Mouse (Mus musculus): ENCODE measurements around the gene Olfr459. TPM values are rescaled to one million over a fixed set of nuclear protein-coding genes. Genes with fewer than 3 reads are reported as not detected.

Olfr459 gene
- total RNA-seq (2023): not detected

DNA sequence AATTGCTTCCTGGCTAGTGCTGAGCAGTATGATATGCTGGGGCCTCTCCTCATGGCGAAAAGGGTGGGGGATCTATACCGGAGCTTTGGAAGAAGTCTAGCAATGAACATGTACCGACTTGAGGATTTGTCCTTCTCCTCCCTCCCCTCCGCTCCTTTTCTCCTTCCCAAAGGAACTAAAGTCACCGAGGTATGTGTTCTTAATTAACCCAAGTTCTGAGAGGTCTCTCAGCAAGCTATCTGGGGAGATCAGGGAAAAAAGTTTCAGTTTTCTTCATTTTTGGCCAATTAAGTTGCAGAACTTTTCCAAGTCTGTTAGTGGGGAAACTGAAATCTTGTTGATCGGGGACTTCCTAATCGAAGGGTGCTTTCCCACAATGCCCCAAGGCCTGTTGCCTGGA lies at the start of gene Olfr459:
Gene Olfr459, minus strand, starts transcription at position 101 of the 400 bp plus-strand sequence.

Other genes with a start within 250 kb of the Olfr459 start
- under 1 TPM in 1 of 2 experiments, not detected in 1; 0.22 TPM for gene Ephb6, start 169.7 kb downstream of the Olfr459 start, total RNA-seq (2023)
- gene Trpv6, start 138.8 kb downstream of the Olfr459 start, total RNA-seq (2023): not detected
- not detected for gene Trpv5, start 94.4 kb downstream of the Olfr459 start, total RNA-seq (2023)
- not detected for gene Llcfc1, start 90.7 kb downstream of the Olfr459 start, total RNA-seq (2023)
- gene Kel, start 70.8 kb downstream of the Olfr459 start, total RNA-seq (2023): 10 to 100 TPM in 1 of 2 experiments, 1 to 10 TPM in 1; 7.2 to 28.9 TPM
- gene Pip, start 72.4 kb upstream of the Olfr459 start, total RNA-seq (2023): not detected
- not detected for gene Sval2, start 77.8 kb upstream of the Olfr459 start, total RNA-seq (2023)
- not detected for gene Sval1, start 176.5 kb upstream of the Olfr459 start, total RNA-seq (2023)
- gene Sval3, start 193.0 kb upstream of the Olfr459 start, total RNA-seq (2023): not detected